Mouse (Mus musculus) intestine, embryonic 14.5 days (tissue): ENCODE measurements at regions not wholly inside any gene's neighbourhood (a gene's known extent, or its start where the extent isn't known, plus 50 kb on each side); places are given as distances from the start of the nearest gene placed in this dataset.

Experiments used
- ATAC-seq: fragments of 200-750 bp; cut with Nextera tagmentation; replicated peaks from 2 replicates; pipeline ENCODE4 v1.8.0; 2017; ENCODE audit warnings: low read depth, moderate number of reproducible peaks, moderate TSS enrichment, moderate library complexity; ENCODE audit not compliant: low FRiP score, low TSS enrichment
- DNase-seq: peaks from one replicate; pipeline ENCODE4 v3.0.0-alpha.2; 2018; ENCODE audit warnings: low spot score
- H3K27ac ChIP-seq: fragments of 300-500 bp; sonication (generic); 2 replicates; pipeline ENCODE4 v1.5.1; 2014; ENCODE audit warnings: low read depth, mild to moderate bottlenecking, control low read depth
- H3K27me3 ChIP-seq: fragments of 300-500 bp; sonication (generic); replicated peaks from 2 replicates; pipeline ENCODE4 v1.6.1; 2014; ENCODE audit warnings: low read length, control low read depth; ENCODE audit not compliant: control insufficient read depth, insufficient read depth
- H3K36me3 ChIP-seq: fragments of 300-500 bp; sonication (generic); 2 replicates; pipeline ENCODE4 v1.6.1; 2014; ENCODE audit warnings: low read length, control low read depth; ENCODE audit not compliant: control insufficient read depth, insufficient read depth
- H3K4me1 ChIP-seq: fragments of 300-500 bp; sonication (generic); replicated peaks from 2 replicates; pipeline ENCODE4 v1.6.1; 2014; ENCODE audit warnings: low read length, control low read depth, mixed read lengths; ENCODE audit not compliant: control insufficient read depth, insufficient read depth
- H3K4me2 ChIP-seq: fragments of 300-500 bp; sonication (generic); 2 replicates; pipeline ENCODE4 v1.6.1; 2014; ENCODE audit warnings: low read length
- H3K4me3 ChIP-seq: fragments of 300-500 bp; sonication (generic); 2 replicates; pipeline ENCODE4 v1.5.1; 2014; ENCODE audit warnings: low read depth, low read length, control low read depth, mixed read lengths
- H3K9ac ChIP-seq: fragments of 300-500 bp; sonication (generic); 2 replicates; pipeline ENCODE4 v1.6.1; 2014; ENCODE audit warnings: mild to moderate bottlenecking, low read length
- H3K9me3 ChIP-seq: fragments of 300-500 bp; sonication (generic); 2 replicates; pipeline ENCODE4 v1.6.1; 2016; ENCODE audit warnings: low read length, control low read depth; ENCODE audit not compliant: control insufficient read depth
- WGBS: fragments of 180-500 bp; shearing (Covaris S2); extraction: QIAGEN DNeasy Blood & Tissue Kit; methylation state at CpG from one replicate; pipeline ENCODE4 v1.1.7; 2014; 5-methylcytosine and 5-hydroxymethylcytosine counted together

DNA sequence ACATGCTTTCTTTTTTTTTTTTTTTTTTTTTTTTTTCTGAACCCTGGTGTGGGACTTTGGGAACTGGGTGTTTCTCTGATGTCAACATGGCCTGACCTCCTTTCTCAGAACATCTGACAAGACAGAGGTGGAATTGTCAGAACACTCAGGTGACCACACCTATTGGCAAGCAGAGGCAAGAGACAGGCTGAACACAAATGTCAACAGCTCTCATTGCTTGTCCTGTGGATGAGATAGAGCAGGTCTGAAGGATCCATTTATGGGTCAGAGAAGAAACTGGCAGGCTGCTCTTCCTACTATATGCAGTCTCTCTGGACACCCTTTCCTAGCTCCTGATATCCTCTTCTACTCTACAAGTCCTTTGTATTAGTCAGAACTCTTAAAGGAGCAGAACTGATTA, 117.2 kb upstream of the Mgat5 start:
- ATAC-seq (no peak), DNase-seq (no peak)
- no peaks in the 10 kb centered on the region for H3K27me3 ChIP-seq
- H3K4me1 ChIP-seq: no peaks in the 10 kb centered on the region
- no peak overlapping the region for H3K4me3 ChIP-seq
- H3K9me3 ChIP-seq: 0 out of 2 replicates have a peak, but pooled peaks cover 4% of the 10 kb centered on the region
- no peaks in the 10 kb centered on the region for H3K36me3 ChIP-seq
- H3K9ac ChIP-seq: no peak overlapping the region
- H3K4me2 ChIP-seq: no peak overlapping the region
- no peak overlapping the region for H3K27ac ChIP-seq

DNA sequence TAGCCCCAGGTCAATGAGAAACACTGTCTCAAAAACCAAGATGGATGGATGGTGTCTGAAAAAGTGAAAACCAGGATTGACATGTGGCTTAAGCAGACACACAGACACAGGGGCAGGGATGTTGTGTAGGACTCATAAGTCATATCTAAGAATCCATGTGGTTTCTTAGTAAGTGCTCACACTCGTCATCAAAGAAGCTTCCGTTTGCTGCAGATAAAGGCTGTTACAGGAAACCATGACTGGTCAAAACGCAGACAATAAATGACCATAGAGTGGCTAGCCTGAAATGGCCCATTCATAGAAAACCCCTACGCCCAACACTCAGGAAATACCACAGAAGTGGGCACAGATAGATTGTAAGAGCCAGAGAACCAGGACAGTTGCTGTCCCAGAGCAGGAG, 118.8 kb upstream of the Mgat5 start:
- no peak overlapping the region for H3K9ac ChIP-seq
- no peak for ATAC-seq
- H3K4me2 ChIP-seq: no peak overlapping the region
- H3K4me3 ChIP-seq: no peak overlapping the region
- no peaks in the 10 kb centered on the region for H3K4me1 ChIP-seq
- H3K36me3 ChIP-seq: no peaks in the 10 kb centered on the region
- WGBS: 80% methylated on average over 4 of the region's 4 CpGs
- 0 out of 2 replicates have a peak, but pooled peaks cover 4% of the 10 kb centered on the region for H3K9me3 ChIP-seq
- no peak overlapping the region for H3K27ac ChIP-seq
- DNase-seq: no peak
- no peaks in the 10 kb centered on the region for H3K27me3 ChIP-seq

DNA sequence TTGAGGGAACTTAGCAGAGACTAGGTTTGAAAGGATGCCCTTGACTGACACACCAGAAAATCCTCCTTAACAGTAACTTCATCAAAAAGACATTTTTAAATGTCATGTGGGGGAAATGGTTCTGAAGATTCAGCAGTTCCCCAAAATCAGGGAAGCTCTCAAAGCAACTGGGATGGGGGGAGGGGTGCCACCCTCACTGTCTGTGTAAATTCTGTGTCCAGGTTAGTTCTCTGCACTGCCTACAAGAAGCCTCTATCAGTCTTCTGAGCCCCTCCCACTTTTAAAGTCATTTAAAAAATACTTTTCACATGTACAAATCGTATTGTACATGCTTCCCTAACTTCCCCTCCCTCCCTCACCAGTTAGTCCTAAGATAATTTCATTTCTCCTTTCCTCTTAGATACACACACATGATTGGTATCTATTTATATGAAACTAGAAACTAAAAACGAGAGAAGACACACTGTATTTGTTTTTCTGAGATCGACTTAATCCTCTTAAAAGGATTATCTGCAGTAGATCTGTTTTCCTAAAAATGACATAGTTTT, 121.0 kb upstream of the Mgat5 start:
- no peak overlapping the region for H3K4me2 ChIP-seq
- no peak for DNase-seq
- no peak overlapping the region for H3K9ac ChIP-seq
- ATAC-seq: no peak
- H3K4me1 ChIP-seq: no peaks in the 10 kb centered on the region
- H3K4me3 ChIP-seq: no peak overlapping the region
- H3K27ac ChIP-seq: no peak overlapping the region
- H3K9me3 ChIP-seq: peaks cover 4% of the 10 kb centered on the region; the same call in 1 of the 2 replicates
- no peaks in the 10 kb centered on the region for H3K27me3 ChIP-seq
- 50% methylated on average over 3 of the region's 3 CpGs for WGBS
- H3K36me3 ChIP-seq: no peaks in the 10 kb centered on the region

DNA sequence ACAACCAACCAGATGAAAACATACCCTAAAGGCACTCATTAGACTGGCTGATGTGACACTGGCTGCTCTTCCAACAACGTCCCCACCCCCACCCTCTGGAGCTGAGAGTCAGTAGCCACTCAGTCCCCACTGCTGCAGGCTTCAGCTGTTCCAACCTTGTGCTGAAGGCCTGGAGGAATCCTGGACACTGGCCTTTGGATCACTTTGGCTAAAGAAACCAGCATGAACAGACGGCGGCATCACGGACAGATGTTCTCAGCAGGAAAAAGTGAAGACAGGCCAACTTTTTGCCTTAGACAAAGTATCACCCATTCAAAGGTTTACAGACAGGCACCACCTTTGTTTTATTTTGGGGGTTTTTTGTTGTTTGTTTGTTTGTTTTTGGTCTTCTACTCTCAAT, 125.8 kb upstream of the Mgat5 start:
- no peak for ATAC-seq
- DNase-seq: no peak
- H3K4me3 ChIP-seq: no peak overlapping the region
- 79% methylated on average over 4 of the region's 4 CpGs for WGBS
- H3K27me3 ChIP-seq: no peaks in the 10 kb centered on the region
- no peak overlapping the region for H3K27ac ChIP-seq
- no peaks in the 10 kb centered on the region for H3K36me3 ChIP-seq
- H3K4me2 ChIP-seq: no peak overlapping the region
- no peak overlapping the region for H3K9ac ChIP-seq
- peaks cover 4% of the 10 kb centered on the region; the same call in 1 of the 2 replicates for H3K9me3 ChIP-seq
- H3K4me1 ChIP-seq: no peaks in the 10 kb centered on the region

DNA sequence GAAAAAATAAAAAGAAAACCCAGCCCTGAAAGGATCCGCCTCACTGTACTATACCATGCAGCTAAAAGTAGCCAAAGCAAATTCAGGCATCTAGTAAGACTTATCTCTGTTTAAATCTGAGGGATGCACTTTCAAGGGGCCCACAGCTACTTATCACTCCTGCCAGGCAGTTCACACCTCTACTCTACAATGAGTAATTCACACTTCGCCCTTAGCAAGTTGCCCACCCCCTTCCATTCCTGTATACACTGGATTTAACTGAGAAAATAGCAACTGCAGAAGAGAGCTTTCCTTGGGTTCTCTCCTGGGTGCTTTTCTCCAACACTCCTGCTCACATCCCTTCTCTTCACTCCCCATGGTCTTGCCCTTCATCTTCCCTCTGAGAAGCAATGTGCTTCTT, 142.4 kb upstream of the Mgat5 start:
- H3K27ac ChIP-seq: no peak overlapping the region
- DNase-seq: no peak
- no peak overlapping the region for H3K4me3 ChIP-seq
- WGBS: 69% methylated on average over 2 of the region's 2 CpGs
- H3K9me3 ChIP-seq: no peaks in the 10 kb centered on the region
- no peaks in the 10 kb centered on the region for H3K4me1 ChIP-seq
- H3K27me3 ChIP-seq: no peaks in the 10 kb centered on the region
- no peak overlapping the region for H3K9ac ChIP-seq
- H3K36me3 ChIP-seq: no peaks in the 10 kb centered on the region
- no peak overlapping the region for H3K4me2 ChIP-seq
- no peak for ATAC-seq

DNA sequence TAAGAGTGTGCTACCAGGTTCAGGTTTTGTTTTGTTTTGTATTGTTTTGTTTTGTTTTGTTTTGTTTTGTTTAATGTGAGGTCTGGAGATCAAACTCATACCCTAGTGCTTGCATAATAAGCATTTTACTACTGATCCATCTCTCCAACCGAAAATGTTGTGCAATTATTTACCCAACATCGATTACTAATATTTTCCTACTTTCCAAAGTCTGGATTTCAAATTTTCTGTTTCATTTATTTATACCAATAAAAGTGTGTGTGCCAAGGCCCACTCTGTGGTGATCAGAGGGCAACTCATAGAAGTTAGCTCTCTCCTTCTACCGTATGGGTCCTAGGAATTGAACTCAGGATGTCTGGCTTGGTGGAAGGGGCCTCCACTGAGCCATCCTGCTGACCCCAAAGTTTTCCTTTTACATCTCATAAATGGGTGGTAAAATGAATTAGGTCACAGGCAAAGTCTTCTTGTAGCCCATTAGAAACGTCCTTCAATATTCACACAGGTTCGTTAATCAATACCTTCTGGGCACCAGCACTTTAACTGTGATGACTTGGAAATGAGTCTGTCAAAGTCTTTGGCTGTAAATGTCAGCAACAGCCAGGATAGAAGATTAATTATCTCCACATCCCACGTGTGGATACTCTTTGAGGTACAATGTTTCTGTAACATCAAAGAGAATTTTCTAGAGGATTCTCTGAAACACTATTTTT, 158.9 kb upstream of the Mgat5 start:
- H3K27me3 ChIP-seq: no peaks in the 10 kb centered on the region
- no peak for DNase-seq
- no peak overlapping the region for H3K4me2 ChIP-seq
- H3K4me1 ChIP-seq: no peaks in the 10 kb centered on the region
- no peaks in the 10 kb centered on the region for H3K9me3 ChIP-seq
- no peak for ATAC-seq
- WGBS: 68% methylated on average over 6 of the region's 6 CpGs
- H3K36me3 ChIP-seq: no peaks in the 10 kb centered on the region
- H3K4me3 ChIP-seq: no peak overlapping the region
- H3K27ac ChIP-seq: no peak overlapping the region
- H3K9ac ChIP-seq: no peak overlapping the region

DNA sequence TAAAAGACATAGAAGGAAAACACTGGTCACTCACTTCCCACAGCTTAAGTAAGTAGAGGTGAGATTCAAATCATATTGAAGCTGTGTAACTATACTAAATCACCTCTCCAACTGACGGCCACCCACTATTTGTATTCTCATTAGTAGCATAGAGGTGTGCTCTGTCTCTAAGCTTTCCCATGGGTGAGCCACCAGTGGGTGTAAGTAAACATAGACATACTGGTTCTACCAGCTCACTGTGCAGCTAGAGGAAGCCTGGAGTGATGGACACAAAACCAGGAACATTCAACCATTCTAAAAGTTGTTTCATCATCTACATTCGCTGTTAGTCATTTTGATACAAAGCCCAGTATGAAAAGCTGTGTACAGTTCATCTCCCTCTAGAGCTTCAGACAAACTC, 170.1 kb upstream of the Mgat5 start:
- Histone ChIP-seq H3K9me3 (no peaks in the 10 kb centered on the region), H3K4me2 (no peak overlapping the region), H3K4me1 (no peaks in the 10 kb centered on the region), H3K27ac (no peak overlapping the region), H3K9ac (no peak overlapping the region), H3K27me3 (no peaks in the 10 kb centered on the region), H3K36me3 (no peaks in the 10 kb centered on the region), H3K4me3 (no peak overlapping the region)
- 90% methylated on average over 2 of the region's 2 CpGs for WGBS
- no peak for DNase-seq
- no peak for ATAC-seq

DNA sequence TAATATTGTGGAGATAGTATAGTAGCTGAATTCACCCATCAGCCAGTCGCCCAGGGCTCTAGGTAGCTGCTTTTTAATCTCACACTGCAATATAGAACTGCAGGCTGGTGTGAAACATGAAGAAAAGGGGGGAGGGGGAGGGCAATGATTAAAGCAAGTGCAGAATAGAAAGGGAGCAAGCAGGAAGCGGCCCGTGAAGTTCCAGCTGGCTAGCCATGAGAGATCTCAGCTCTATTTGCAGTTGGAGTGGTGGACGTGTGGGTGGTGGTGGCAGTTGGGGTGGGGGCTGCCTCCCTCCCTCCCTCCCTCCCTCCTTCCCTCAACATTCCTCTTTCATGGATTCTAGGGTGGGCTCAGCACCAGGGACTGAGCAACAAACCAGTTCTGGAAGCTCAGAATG, 173.3 kb upstream of the Mgat5 start:
- Histone ChIP-seq H3K4me2 (no peak overlapping the region), H3K27me3 (no peaks in the 10 kb centered on the region), H3K4me3 (no peak overlapping the region), H3K36me3 (no peaks in the 10 kb centered on the region), H3K27ac (no peak overlapping the region), H3K9me3 (no peaks in the 10 kb centered on the region), H3K4me1 (no peaks in the 10 kb centered on the region), H3K9ac (no peak overlapping the region)
- ATAC-seq (no peak), DNase-seq (no peak)
- WGBS: 26% methylated on average over 4 of the region's 4 CpGs

DNA sequence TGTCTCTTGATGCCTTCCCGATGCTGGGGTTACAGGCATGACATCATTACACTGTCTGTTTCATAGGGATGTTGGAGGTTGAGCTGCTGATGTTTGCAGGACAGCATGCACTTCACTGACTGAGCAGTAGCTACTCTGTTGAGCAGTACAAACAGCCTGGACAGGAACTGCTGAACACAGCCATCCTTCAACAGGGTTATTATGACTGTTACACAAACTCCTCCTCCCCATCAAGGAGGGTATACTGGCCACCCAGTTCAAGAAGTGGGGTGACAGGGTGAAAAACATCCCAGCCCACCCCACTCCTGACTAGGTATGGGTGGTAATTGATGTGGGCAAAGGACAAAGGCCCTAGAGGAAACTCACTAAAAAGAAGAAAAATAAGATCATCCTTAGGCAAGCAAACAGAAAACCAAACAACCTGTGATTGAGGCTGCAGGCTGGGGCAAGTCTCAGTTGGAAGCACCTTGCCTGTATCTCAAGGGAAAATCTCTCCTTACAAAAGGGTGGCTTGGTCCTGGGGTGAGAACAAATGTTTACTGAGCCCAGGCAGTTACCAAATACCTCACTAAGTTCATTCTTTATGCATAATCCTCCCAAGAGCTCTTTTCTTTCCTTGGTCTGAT, 175.8 kb upstream of the Mgat5 start:
- H3K36me3 ChIP-seq: no peaks in the 10 kb centered on the region
- H3K27ac ChIP-seq: no peak overlapping the region
- no peaks in the 10 kb centered on the region for H3K27me3 ChIP-seq
- no peak overlapping the region for H3K4me3 ChIP-seq
- H3K4me2 ChIP-seq: no peak overlapping the region
- H3K4me1 ChIP-seq: no peaks in the 10 kb centered on the region
- no peak for DNase-seq
- 77% methylated on average over 1 of the region's 1 CpGs for WGBS
- no peak for ATAC-seq
- no peak overlapping the region for H3K9ac ChIP-seq
- H3K9me3 ChIP-seq: no peaks in the 10 kb centered on the region
